Mouse (Mus musculus): ENCODE results near the gene Selenof. TPM values are rescaled to one million over a fixed set of nuclear protein-coding genes. Genes with fewer than 3 reads are reported as not detected.
"Not testable (repeated sequence)": the region's sequence is repeated elsewhere in the genome, so short reads cannot be mapped to it uniquely, and the experiment has no call there.

Gene Selenof
- total RNA-seq, 2 experiments from 2014 or later: 141 to 147 TPM

DNA sequence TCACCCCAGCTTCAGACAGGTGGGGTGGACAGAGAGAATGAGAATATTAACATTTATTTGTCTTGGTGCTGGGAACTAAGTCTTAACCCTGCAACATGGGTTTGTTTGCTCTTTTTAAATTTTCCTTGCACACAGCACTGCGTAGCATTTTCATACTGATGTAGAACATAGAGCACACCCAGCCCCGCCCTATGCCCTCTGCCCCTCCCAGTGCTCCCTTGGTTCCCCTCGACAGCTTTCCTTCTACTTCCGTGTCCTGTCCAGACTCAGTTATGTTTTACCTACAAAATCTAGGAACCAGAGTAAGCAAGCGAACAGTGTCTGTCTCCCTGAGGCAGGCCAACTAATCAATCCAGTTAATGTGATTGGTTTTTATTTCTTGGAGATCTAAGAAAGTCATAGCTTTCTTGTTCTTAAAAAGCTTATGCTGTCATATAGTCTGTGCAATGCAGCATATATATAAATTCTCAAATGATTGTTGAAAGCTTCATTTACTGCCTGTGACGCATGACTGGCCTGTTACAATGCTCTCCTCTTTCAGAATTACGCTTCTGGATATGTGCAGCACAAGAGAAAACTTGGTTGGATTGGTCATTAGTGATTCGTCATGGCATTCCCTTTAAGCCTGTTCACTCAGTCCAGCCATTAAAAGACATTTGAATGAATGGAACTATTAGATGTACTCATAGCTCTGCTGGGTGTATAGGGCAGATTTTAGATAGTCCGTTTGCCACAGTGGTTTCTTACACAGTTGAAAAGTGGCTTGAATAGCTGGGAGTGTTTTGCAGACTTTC lies 23.1 kb downstream of the Selenof start:
- DNase-seq (ENCODE audit: low spot score): no peak
- intact Hi-C loops (cut with DNase I): no loop called here

DNA sequence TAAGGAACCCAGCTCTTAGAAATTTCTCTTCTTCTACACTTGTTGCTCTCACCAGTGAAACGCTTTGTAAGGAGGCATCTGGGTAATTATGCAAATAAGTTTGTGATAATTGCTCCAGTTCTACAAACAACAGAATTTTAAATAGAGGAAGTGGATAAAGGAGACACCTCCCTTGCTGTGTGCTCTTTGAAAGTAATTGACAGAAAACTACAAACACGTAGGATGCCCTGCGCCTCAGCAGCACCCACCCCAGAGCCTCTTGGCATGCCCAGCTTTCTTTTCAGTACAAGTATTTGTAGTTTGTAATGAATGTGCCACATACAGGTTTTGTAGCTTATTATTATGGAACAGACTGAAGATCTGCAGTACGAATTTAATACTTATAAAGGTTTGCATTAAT lies 27.0 kb downstream of the Selenof start:
- no peak for DNase-seq (ENCODE audit: low spot score)
- intact Hi-C loops (cut with DNase I): no loop called here

DNA sequence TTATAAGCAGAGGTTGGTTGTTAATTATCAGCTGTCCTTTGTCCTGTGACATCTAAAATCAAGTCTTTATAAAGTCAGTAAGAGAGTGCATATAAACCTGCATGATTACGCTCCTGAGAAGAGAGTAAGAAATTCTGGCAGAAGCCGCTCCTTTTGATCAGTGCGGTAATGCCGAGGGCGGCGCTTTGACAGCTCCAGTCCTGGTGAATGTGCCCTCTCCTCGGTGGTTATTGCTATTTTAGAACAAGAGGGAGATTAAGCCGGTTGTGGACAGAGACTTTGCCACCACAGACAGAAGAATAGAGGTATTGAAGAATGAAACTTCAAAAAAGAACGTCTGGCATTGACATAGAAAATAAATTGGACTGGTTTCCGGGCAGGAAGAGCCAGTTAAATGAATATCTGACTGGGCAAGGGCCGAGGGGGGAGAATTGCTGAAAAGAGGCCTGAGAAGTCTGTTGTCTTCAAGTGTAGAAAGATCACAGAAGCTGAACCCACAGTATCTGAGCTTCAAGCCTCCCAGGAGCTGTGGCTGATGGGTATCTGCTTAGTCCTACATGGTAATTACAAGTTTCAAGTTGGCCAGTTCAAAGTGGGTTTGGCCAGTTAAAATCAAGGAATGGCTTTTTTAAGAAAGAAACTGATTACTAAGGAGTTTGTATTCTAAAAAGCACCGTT lies 27.8 kb downstream of the Selenof start:
- intact Hi-C loops (cut with DNase I): no loop called here
- no peak for DNase-seq (ENCODE audit: low spot score)

DNA sequence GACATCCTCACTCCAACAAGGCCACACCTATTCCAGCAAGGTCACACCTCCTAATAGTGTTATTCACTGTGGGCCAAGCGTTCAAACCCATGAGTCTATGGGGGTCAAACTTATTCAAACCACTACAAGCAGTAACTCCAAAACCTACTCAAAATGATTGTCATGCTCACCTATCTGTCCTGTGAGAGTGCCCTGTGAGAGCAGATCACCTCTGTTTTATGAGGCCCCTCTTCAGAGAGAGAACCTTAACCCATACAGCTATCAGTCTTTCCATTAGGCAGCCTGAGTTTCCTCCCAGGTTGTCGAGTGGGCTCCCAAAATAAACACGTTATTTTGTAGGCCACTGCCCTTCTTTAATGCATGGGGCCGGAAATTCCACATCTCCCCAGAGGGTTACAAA lies 32.3 kb downstream of the Selenof start:
- intact Hi-C loops (cut with DNase I): no loop called here
- DNase-seq (ENCODE audit: low spot score): no peak

DNA sequence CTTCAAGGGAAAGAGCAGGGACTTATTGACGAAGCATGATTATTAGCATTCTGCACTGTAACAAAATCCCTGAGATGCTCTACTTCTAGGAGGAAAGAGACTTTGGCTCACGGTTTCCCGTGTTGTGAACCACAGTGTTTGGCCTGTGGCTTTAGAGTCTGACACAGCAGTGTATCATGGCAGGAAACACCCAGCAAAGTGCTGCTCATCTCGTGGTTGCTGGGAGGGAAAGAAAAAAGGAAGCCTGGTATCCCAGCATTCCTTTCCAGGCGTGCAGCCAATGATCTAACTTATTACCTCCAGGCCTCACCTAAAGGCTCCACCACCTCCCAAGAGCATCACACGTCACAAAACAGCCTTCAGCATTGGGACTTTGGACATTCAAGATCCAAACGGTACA lies 32.7 kb downstream of the Selenof start:
- intact Hi-C loops (cut with DNase I): no loop called here
- no peak for DNase-seq (ENCODE audit: low spot score)

DNA sequence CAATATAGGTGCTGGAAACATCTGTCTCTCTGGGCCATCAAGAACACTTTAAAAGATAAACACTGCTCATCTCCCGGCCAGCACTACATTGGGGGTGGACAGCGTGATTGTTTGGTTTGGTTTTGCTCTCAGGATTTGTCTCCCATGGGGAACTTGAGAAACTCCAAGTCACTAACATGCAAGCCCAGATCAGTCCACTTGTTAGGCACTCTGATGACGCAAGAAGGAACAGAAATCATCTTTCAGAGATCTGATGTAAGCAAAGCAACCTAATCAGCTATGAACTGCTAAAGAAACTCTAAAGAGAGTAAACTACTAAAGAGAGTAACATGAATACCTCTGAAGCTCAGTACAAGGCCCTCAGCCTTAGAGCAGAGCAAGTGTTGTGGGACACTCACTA lies 33.5 kb downstream of the Selenof start:
- intact Hi-C loops (cut with DNase I): no loop called here
- DNase-seq (ENCODE audit: low spot score): no peak

DNA sequence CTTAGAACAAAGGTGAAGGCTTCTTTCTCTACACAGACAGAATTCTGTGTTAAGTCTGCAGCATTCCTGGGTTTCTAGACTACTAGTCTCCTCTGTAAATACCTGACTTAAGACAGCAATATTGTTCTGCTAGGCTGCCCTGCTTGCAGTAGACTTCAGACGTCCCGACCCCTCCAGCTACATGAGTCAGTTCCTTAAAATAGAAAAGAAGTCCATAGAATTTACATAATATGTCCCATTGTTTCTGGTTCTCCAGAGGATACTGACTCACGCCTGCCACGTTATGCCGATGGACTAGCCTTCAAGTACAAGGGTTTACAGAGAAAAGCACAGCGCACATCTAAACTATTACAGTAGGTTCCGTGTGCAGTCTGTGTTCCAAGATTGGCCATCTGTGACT lies 34.1 kb downstream of the Selenof start:
- intact Hi-C loops (cut with DNase I): no loop called here
- no peak for DNase-seq (ENCODE audit: low spot score)

DNA sequence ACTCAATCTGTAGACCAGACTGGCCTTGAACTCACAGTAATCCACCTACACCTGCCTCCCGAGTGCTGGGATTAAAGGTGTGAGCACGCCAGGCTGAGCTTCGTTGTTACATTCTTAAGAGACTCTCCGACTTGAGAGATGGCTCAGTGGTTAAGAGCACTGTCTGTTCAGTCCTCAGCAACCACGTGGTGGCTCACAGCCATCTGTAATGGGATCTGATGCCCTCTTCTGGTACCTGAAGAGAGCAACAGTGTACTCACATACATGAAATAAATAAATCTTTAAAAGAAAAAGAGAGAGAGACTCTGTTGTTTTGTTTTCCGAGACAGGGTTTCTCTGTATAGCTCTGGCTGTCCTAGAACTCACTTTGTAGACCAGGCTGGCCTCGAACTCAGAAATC lies 35.7 kb downstream of the Selenof start:
- DNase-seq (ENCODE audit: low spot score); intact Hi-C loops (cut with DNase I): not testable (repeated sequence)

DNA sequence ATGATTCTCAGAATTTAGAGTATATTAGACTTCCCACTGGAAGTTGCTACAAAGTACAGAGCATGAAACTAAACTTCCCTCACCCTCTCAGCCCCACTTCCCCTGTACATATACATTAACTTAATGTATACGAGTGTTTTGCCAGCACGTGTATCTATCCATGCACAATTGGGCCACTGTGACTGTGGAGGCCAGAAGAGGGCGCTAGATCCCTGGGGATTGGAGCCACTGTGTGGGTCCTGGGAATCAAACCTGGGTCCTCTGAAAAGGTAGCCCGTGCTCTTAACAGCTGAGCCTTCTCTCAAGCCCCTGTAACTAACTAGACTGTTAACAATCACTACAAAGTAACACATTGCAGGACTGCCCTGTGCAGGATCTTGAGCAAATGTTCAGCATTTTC lies 36.3 kb downstream of the Selenof start:
- intact Hi-C loops (cut with DNase I): no loop called here
- DNase-seq (ENCODE audit: low spot score): no peak

DNA sequence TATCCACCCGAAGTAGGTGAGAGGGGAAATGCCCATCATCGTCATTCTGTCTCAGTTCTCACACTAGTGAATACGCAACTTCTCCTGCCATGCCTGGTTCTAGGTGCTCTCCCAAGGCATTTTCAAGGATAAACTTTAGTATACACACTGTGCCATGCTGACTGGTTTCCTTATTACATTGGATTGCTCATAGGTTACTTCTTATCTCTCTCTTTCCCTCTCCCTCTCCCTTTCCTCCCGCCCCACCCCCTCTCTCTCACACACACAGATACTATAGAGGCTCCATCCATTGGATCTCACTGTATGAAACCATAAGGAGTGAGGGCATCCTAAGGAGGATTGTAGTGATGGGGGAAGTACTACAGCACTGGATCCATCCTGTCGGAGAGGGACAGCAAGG lies 38.0 kb downstream of the Selenof start:
- no peak for DNase-seq (ENCODE audit: low spot score)
- intact Hi-C loops (cut with DNase I): no loop called here

DNA sequence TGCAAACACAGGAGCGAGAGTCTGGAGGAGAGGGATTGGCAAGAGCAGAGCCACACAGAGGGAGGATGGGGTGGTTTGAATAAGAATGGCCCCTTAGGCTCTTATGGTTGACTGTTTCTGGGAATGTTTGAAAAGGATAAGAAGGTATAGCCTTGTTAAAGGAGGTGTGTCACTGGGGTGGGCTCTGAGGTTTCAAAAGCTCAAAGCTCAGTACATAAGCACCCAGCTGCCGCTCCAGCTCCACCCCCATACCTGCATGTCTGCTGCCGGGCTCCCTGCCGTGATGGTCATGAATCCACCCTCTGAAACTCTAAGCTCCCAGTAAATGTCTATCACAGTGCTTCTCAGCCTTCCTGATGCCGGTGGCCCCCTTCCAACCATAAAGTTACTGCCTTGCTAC lies 40.7 kb downstream of the Selenof start:
- no peak for DNase-seq (ENCODE audit: low spot score)
- intact Hi-C loops (cut with DNase I): no loop called here

DNA sequence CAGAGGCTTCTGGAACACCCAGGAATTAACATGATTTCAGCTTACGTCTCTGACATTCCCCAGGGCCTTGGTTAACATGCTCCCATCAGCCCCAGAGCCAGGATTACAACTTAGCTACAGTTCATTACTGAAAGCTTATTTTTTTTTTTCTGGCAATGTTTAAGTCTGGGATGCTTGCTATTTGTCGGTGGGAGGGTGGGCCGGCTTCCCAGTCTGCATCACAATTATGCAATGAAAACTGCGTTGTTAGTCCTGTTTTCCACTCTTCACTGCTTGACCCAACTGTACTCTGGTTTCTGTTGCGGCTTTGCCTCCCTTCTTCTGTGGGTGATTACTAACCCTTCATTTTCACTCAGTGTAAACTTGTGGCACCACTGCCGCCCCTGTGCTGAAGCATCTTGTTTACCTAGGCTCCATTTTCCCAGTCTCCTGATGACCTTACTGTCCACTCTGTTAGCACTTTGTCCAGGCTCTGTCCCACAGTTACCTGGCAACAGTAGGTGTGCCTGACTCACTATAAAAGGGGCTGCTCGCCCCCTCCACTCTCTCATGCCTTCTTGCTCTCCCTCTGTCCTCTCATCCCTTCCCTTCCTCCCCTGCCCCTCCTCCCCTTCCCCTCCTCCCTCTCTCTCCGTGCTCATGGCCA lies 41.6 kb downstream of the Selenof start:
- intact Hi-C loops (cut with DNase I): no loop called here
- DNase-seq (ENCODE audit: low spot score): peak; percentile 20

DNA sequence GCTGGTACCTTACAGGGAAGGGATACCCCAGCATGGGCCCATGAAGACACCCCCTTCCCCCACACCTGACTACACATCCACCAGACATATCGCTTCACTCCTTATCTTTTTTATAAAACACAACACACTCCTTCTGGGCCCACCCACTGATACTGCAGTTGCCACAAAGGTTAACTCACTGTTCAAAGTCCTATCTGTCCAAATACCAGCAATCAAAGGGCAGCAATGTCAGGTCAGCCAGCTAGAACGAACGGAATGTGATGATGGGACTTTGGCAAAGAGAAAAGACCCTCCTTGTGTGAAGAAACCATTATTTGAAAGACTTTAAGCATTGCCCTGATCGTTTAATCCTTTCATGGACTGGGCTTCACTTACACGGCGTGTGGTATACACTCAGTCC lies 42.3 kb downstream of the Selenof start:
- intact Hi-C loops (cut with DNase I): no loop called here
- DNase-seq (ENCODE audit: low spot score): no peak

DNA sequence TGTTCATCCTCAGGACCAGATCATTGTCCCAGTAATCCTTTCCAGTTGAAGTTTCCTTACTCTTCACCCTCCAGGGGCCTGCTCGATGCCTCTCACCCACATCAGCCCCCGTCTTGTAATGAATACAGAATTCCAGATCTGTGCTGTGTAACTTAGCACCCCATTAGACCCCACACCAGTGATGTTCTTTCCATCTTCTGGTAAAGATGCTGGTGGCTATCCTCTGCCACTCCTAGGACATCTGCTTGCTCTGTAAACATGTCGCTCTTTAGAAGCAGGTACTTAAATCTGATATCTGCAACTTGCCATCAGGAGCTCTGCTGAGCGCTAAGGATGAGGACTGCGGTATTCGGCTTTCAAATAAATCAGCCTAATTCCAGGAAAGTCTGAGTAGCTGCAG lies 44.2 kb downstream of the Selenof start:
- intact Hi-C loops (cut with DNase I): no loop called here
- DNase-seq (ENCODE audit: low spot score): no peak

DNA sequence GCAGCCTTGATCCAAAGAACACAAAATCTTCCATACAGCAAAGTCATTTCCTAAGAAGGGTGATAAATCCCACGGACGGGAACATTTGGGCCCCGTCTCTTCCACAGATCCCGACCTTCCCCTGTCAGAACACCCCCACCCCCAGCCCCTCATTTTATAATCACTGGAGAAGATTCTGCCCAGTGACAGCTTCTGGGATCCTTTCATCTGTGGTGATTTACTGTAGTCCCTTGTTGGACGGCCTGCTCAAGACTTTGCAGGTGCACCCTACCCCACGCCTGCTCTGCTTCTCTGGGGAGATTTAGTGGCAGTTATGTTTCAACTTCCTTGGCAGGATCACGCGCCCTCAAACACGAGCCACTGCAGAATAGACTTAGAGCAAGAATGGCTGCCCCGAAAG lies 44.6 kb downstream of the Selenof start:
- no peak for DNase-seq (ENCODE audit: low spot score)
- intact Hi-C loops (cut with DNase I): loop anchor here (5.0 kb wide), 2 partner anchors 42 to 108 kb away; partner anchors contain the start of genes Hs2st1, Selenof and Sh3glb1

DNA sequence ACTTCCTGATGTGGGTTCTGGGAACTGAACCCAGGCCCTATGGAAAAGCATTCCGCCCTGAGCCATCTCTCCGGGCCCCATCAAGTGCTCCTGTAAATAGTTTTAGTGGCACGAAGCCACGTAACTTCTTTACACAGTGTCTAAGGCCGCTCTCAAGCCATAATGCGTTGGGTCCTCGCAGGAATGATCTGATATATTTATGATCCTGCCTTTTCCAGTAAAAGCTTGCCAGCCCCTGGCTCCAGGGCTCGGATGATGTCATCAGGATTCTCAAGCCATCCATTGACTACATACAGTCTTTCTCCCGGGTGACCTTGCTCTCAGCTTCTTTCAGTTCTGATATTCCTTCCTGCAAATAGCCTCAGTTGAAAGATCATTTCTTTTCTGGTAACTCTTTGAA lies 45.4 kb downstream of the Selenof start:
- intact Hi-C loops (cut with DNase I): loop anchor here (5.0 kb wide), 2 partner anchors 43 to 107 kb away; partner anchors contain the start of genes Hs2st1, Selenof and Sh3glb1
- DNase-seq (ENCODE audit: low spot score): no peak

DNA sequence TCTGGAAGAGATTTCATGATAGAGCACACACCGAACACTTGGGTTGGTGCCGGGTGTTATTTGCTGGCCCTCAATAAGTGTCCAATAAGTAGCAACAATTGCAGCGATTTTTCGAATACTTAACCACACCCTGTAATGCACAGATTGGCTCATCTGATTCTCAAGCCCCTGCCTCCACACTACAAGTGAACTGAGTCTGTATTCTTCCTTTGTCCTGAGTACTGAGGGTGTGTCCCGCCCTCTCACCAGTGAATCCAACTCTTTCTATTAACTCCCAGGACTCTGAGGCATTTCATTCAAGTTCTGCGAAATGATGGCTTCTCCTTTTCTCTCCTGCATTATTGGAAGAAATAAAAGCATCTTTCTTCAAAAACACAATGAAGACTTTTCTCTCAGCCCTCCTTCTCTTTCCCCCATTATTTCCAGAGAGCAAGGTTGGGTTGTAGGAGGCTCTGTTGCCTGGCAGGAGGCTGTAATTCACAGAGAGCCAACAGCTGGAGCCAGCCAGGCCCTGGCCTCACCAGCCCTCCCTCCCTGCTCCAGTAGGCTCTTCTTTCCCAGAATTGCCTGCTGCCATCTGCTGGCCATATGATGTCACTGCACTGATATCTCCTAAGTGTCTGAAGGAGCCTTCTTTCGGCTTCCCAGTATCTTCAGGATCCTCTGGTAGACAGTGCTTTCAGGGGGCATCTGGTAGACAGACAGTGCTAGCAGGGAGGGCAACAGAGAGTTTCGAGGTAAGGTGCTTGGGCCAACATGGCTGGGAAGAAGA lies 46.7 kb downstream of the Selenof start:
- DNase-seq (ENCODE audit: low spot score): peak; percentile 69
- intact Hi-C loops (cut with DNase I): loop anchor here (1.0 to 5.0 kb wide), 4 partner anchors 45 to 164 kb away; partner anchors contain the start of genes Hs2st1, Selenof and Sh3glb1

DNA sequence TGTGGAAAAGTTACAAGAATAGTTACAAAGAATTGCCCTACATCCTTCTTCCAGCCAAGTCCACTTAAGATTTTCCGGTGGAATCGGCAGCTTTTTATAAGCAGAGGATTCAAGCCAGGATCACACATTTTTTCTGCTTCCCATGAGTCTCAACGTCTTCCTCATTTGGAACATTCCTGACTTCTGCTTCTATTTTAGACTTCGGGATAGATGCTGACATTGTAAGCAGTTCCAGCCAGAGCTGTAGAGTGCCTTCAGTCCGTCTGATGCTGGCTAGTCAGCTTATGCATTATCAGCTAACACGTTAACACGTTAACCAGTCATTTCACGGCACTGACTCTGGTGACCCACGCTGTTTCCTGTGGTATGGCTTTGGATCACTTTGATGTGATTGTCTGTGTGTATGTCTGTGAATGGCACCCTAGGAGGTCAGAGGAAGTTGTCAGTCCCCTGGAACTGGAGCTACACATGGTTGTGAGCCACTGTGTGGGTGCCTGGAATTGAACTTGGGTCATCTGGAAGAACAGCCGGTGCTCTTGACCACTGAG lies 47.6 kb downstream of the Selenof start:
- DNase-seq (ENCODE audit: low spot score): no peak
- intact Hi-C loops (cut with DNase I): loop anchor here (1.0 to 5.0 kb wide), 4 partner anchors 45 to 164 kb away; partner anchors contain the start of genes Hs2st1, Selenof and Sh3glb1

DNA sequence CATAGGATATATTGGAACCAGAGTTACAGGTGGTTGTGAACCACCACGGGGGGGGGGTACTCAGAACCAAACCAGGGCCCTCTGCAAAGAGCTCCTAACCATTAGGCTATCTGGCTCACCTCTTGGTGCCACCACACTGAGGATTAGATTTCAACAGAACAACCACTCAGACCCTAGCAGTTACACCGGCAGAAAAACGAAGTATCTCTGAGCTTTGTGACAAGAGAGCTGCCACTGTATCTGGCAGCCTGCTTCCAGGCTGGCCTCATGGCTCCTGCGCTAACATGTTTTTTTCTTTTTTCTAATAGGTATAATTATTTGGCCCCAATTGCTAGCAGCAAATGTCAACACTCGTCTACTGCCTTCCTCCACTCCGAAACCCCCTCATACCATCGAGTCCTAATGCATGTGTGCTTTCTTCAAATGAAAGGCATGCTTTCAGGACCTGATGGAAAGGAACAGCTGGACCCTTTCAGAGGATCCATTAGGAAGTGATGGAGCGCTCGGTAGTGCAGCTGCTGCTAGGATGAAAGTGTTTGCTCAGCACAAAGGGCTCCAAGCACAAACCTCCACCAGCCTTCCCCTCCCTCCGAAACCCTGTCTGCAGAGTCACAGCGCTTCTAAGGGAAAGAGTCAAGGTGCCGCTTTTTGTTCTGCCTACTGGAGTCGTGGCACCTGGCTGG lies 53.0 kb downstream of the Selenof start:
- intact Hi-C loops (cut with DNase I): no loop called here
- DNase-seq (ENCODE audit: low spot score): no peak

All from heart, postnatal 25 days (tissue).